Mouse (Mus musculus): ENCODE measurements at regions not wholly inside any gene's neighbourhood (a gene's known extent, or its start where the extent isn't known, plus 50 kb on each side); places are given as distances from the start of the nearest gene placed in this dataset.

- intact Hi-C loops (cut with DNase I): no loop called here
- no peak for TF ChIP-seq CTCF (IDR thresholded peaks at IDR 0.05)
- Histone ChIP-seq H3K27ac (no peak overlapping the region), H3K4me3 (no peak overlapping the region)
- no peak for DNase-seq
These were observed 122.3 kb upstream of the Tle3 start for GRCm38 (mm10) chr9:61249691-61250425.

GRCm38 (mm10) chr9:61251606-61252005 lies 120.6 kb upstream of the Tle3 start:
- DNase-seq: peak; percentile 29
- H3K4me3 ChIP-seq: no peak overlapping the region
- no peak overlapping the region for H3K27ac ChIP-seq
- intact Hi-C loops (cut with DNase I): no loop called here
- no peak for TF ChIP-seq CTCF (IDR thresholded peaks at IDR 0.05)

GRCm38 (mm10) chr9:61253761-61254160 lies 118.4 kb upstream of the Tle3 start:
- H3K4me3 ChIP-seq: no peak overlapping the region
- no peak for TF ChIP-seq CTCF (IDR thresholded peaks at IDR 0.05)
- H3K27ac ChIP-seq: no peak overlapping the region
- no peak for DNase-seq
- intact Hi-C loops (cut with DNase I): no loop called here

- no peak for TF ChIP-seq CTCF (IDR thresholded peaks at IDR 0.05)
- Histone ChIP-seq H3K27ac (no peak overlapping the region), H3K4me3 (no peak overlapping the region)
- no peak for DNase-seq
- intact Hi-C loops (cut with DNase I): no loop called here
These were observed 114.7 kb upstream of the Tle3 start for GRCm38 (mm10) chr9:61257488-61257887.

- no peak overlapping the region for H3K27ac ChIP-seq
- H3K4me3 ChIP-seq: no peak overlapping the region
- intact Hi-C loops (cut with DNase I): no loop called here
- TF ChIP-seq CTCF (IDR thresholded peaks at IDR 0.05): no peak
- DNase-seq: no peak
These were observed 114.1 kb upstream of the Tle3 start for GRCm38 (mm10) chr9:61258100-61258499.

GRCm38 (mm10) chr9:61259421-61260174 lies 112.6 kb upstream of the Tle3 start:
- Histone ChIP-seq H3K27ac (peak overlapping the region; percentile 41), H3K4me3 (no peak overlapping the region)
- no peak for TF ChIP-seq CTCF (IDR thresholded peaks at IDR 0.05)
- intact Hi-C loops (cut with DNase I): no loop called here
- no peak for DNase-seq

- Histone ChIP-seq H3K4me3 (no peak overlapping the region), H3K27ac (no peak overlapping the region)
- DNase-seq: no peak
- intact Hi-C loops (cut with DNase I): no loop called here
- TF ChIP-seq CTCF (IDR thresholded peaks at IDR 0.05): no peak
These were observed 110.9 kb upstream of the Tle3 start for GRCm38 (mm10) chr9:61261263-61261662.

- no peak for TF ChIP-seq CTCF (IDR thresholded peaks at IDR 0.05)
- no peak overlapping the region for H3K27ac ChIP-seq
- intact Hi-C loops (cut with DNase I): no loop called here
- DNase-seq: no peak
- H3K4me3 ChIP-seq: no peak overlapping the region
These were observed 110.3 kb upstream of the Tle3 start for GRCm38 (mm10) chr9:61261739-61262333.

GRCm38 (mm10) chr9:61263335-61263734 lies 108.8 kb upstream of the Tle3 start:
- no peak overlapping the region for H3K4me3 ChIP-seq
- H3K27ac ChIP-seq: no peak overlapping the region
- TF ChIP-seq CTCF (IDR thresholded peaks at IDR 0.05): no peak
- DNase-seq: no peak
- intact Hi-C loops (cut with DNase I): no loop called here

GRCm38 (mm10) chr9:61265466-61265865 lies 106.7 kb upstream of the Tle3 start:
- Histone ChIP-seq H3K27ac (no peak overlapping the region), H3K4me3 (no peak overlapping the region)
- DNase-seq: no peak
- intact Hi-C loops (cut with DNase I): no loop called here
- no peak for TF ChIP-seq CTCF (IDR thresholded peaks at IDR 0.05)

GRCm38 (mm10) chr9:61266992-61267391 lies 105.2 kb upstream of the Tle3 start:
- no peak overlapping the region for H3K27ac ChIP-seq
- intact Hi-C loops (cut with DNase I): no loop called here
- H3K4me3 ChIP-seq: no peak overlapping the region
- no peak for TF ChIP-seq CTCF (IDR thresholded peaks at IDR 0.05)
- no peak for DNase-seq

GRCm38 (mm10) chr9:61267541-61267940 lies 104.6 kb upstream of the Tle3 start:
- TF ChIP-seq CTCF (IDR thresholded peaks at IDR 0.05): no peak
- intact Hi-C loops (cut with DNase I): no loop called here
- Histone ChIP-seq H3K27ac (no peak overlapping the region), H3K4me3 (no peak overlapping the region)
- DNase-seq: no peak

- intact Hi-C loops (cut with DNase I): no loop called here
- Histone ChIP-seq H3K27ac (no peak overlapping the region), H3K4me3 (no peak overlapping the region)
- DNase-seq: no peak
- TF ChIP-seq CTCF (IDR thresholded peaks at IDR 0.05): no peak
These were observed 104.0 kb upstream of the Tle3 start for GRCm38 (mm10) chr9:61268162-61268561.

Measured in gastrocnemius, adult 2 months (tissue).